Mouse (Mus musculus) myocyte (in vitro differentiated cells): Measurements from ENCODE around the gene Uchl5. TPM values are rescaled to one million over a fixed set of nuclear protein-coding genes. Genes with fewer than 3 reads are reported as not detected.
A peak's percentile ranks its signal among the peaks of the same experiment; 100 is the strongest.

Source experiments
- H3K27me3 ChIP-seq: one replicate; pipeline ENCODE4 v1.6.1; 2011; ENCODE audit not compliant: control insufficient read depth, insufficient read depth, insufficient read length
- H3K36me3 ChIP-seq: one replicate; pipeline ENCODE4 v1.6.1; 2011; ENCODE audit not compliant: control insufficient read depth, insufficient read depth
- H3K4me2 ChIP-seq: one replicate; pipeline ENCODE4 v1.6.1; 2011; ENCODE audit warnings: low read depth, control low read depth
- H3K4me3 ChIP-seq: one replicate; pipeline ENCODE4 v1.5.1; 2011; ENCODE audit warnings: mild to moderate bottlenecking, control low read depth, moderate library complexity
- H3K79me2 ChIP-seq: one replicate; pipeline ENCODE4 v1.6.1; 2011; ENCODE audit not compliant: control insufficient read depth, insufficient read depth
- H3ac ChIP-seq: one replicate; pipeline ENCODE4 v1.6.1; 2011; ENCODE audit not compliant: control insufficient read depth, insufficient read length
- CEBPB ChIP-seq: IDR thresholded peaks from 2 replicates; pipeline ENCODE4 v1.6.1; 2011; ENCODE audit warnings: mild to moderate bottlenecking, moderate library complexity; ENCODE audit not compliant: poor library complexity, insufficient read depth, severe bottlenecking
- E2F4 ChIP-seq: IDR thresholded peaks from one replicate; pipeline ENCODE4 v1.6.1; 2011; ENCODE audit warnings: mild to moderate bottlenecking, control low read depth, moderate library complexity; ENCODE audit not compliant: insufficient read depth
- MAX ChIP-seq: IDR thresholded peaks from one replicate; pipeline ENCODE4 v1.6.1; 2011; ENCODE audit warnings: low read depth, mild to moderate bottlenecking, control low read depth
- MYOD1 ChIP-seq, 3 experiments: IDR thresholded peaks; one replicate each; pipeline ENCODE4 v1.6.1; 2011; ENCODE audit warnings: control low read depth in 2 of 3, low read depth in 2 of 3, mild to moderate bottlenecking in 2 of 3, moderate library complexity in 1 of 3; ENCODE audit not compliant: insufficient read length in 2 of 3, control insufficient read depth in 1 of 3
- MYOG ChIP-seq, 3 experiments: IDR thresholded peaks; one replicate each; pipeline ENCODE4 v1.6.1; 2011; ENCODE audit warnings: control low read depth in 2 of 3, low read depth in 2 of 3, mild to moderate bottlenecking in 2 of 3; ENCODE audit not compliant: insufficient read length in 2 of 3, control insufficient read depth in 1 of 3, insufficient read depth in 1 of 3
- POLR2A ChIP-seq: IDR thresholded peaks from one replicate; pipeline ENCODE4 v1.6.1; 2011; ENCODE audit warnings: low read depth, mild to moderate bottlenecking, control low read depth, moderate library complexity; ENCODE audit not compliant: insufficient read length
- POLR2AphosphoS2 ChIP-seq: IDR thresholded peaks from one replicate; pipeline ENCODE4 v1.6.1; 2011; ENCODE audit warnings: low read depth, control low read depth; ENCODE audit not compliant: insufficient read length
- REST ChIP-seq: IDR thresholded peaks from one replicate; pipeline ENCODE4 v1.6.1; 2011; ENCODE audit warnings: mild to moderate bottlenecking, control low read depth, moderate library complexity; ENCODE audit not compliant: insufficient read depth, insufficient read length
- SRF ChIP-seq: IDR thresholded peaks from one replicate; pipeline ENCODE4 v1.6.1; 2011; ENCODE audit warnings: low read depth; ENCODE audit not compliant: control insufficient read depth, insufficient read length
- TCF12 ChIP-seq: IDR thresholded peaks from one replicate; pipeline ENCODE4 v1.6.1; 2011; ENCODE audit warnings: mild to moderate bottlenecking, control low read depth; ENCODE audit not compliant: poor library complexity, insufficient read depth, severe bottlenecking
- TCF3 ChIP-seq: IDR thresholded peaks from one replicate; pipeline ENCODE4 v1.6.1; 2011; ENCODE audit warnings: low read depth, control low read depth; ENCODE audit not compliant: insufficient read length
- USF1 ChIP-seq: IDR thresholded peaks from one replicate; pipeline ENCODE4 v1.6.1; 2011; ENCODE audit warnings: low read depth, mild to moderate bottlenecking, control low read depth, moderate library complexity
- polyA plus RNA-seq: library from polyadenylated mRNA; unstranded; fragments of >200 nt; fragmentation: generic; extraction: Trizol; gene quantifications from one replicate; pipeline ENCODE4 v1.2.1, GENCODE M21; 2012; ENCODE audit warnings: missing spikeins

The Uchl5 gene
- polyA plus RNA-seq, 1 experiment = 13.9 TPM

- no peaks in the 10 kb centered on the region for H3K36me3 ChIP-seq
- H3ac ChIP-seq = no peak overlapping the region
- H3K4me3 ChIP-seq = no peak overlapping the region
- H3K79me2 ChIP-seq = no peaks in the 10 kb centered on the region
- TF ChIP-seq POLR2AphosphoS2 (no peak), SRF (no peak), MYOG (IDR thresholded peaks at IDR 0.05; ENCODE audit: control insufficient read depth in 1 of 3, insufficient read depth in 1 of 3, insufficient read length in 2 of 3, low read depth in 2 of 3) (no peak), USF1 (no peak), REST (no peak), MYOD1 (IDR thresholded peaks at IDR 0.05; ENCODE audit: control insufficient read depth in 1 of 3, insufficient read length in 2 of 3, low read depth in 2 of 3) (no peak), TCF12 (no peak), MAX (no peak), POLR2A (no peak)
- no peaks in the 10 kb centered on the region for H3K27me3 ChIP-seq
- no peak overlapping the region for H3K4me2 ChIP-seq
Measured at GRCm38 (mm10) chr1:143852329-143852728, 75.3 kb downstream of the Uchl5 start.

- Histone ChIP-seq H3K4me2 (no peak overlapping the region), H3K79me2 (no peaks in the 10 kb centered on the region), H3K4me3 (no peak overlapping the region), H3K36me3 (no peaks in the 10 kb centered on the region), H3K27me3 (no peaks in the 10 kb centered on the region), H3ac (no peak overlapping the region)
- TF ChIP-seq E2F4 = no peak
- TF ChIP-seq MYOG (IDR thresholded peaks at IDR 0.05; ENCODE audit: control insufficient read depth in 1 of 3, insufficient read depth in 1 of 3, insufficient read length in 2 of 3, low read depth in 2 of 3) = no peak
- no peak for TF ChIP-seq MYOD1 (IDR thresholded peaks at IDR 0.05; ENCODE audit: control insufficient read depth in 1 of 3, insufficient read length in 2 of 3, low read depth in 2 of 3)
- no peak for TF ChIP-seq CEBPB
- TF ChIP-seq POLR2AphosphoS2 = no peak
- no peak for TF ChIP-seq TCF3
- TF ChIP-seq REST = no peak
- TF ChIP-seq USF1 = no peak
- TF ChIP-seq TCF12 = no peak
- no peak for TF ChIP-seq MAX
- TF ChIP-seq POLR2A = no peak
- TF ChIP-seq SRF = no peak
Measured at GRCm38 (mm10) chr1:143852779-143853358, 75.8 kb downstream of the Uchl5 start.

GRCm38 (mm10) chr1:143853691-143854115 lies 76.6 kb downstream of the Uchl5 start:
- Histone ChIP-seq H3K27me3 (no peaks in the 10 kb centered on the region), H3K36me3 (no peaks in the 10 kb centered on the region), H3K4me3 (no peak overlapping the region), H3K79me2 (no peaks in the 10 kb centered on the region), H3K4me2 (peak overlapping the region; percentile 28), H3ac (no peak overlapping the region)
- no peak for TF ChIP-seq TCF3
- TF ChIP-seq MYOG (IDR thresholded peaks at IDR 0.05; ENCODE audit: control insufficient read depth in 1 of 3, insufficient read depth in 1 of 3, insufficient read length in 2 of 3, low read depth in 2 of 3) = no peak
- no peak for TF ChIP-seq REST
- TF ChIP-seq MYOD1 (IDR thresholded peaks at IDR 0.05; ENCODE audit: control insufficient read depth in 1 of 3, insufficient read length in 2 of 3, low read depth in 2 of 3) = no peak
- TF ChIP-seq POLR2A = no peak
- no peak for TF ChIP-seq E2F4
- TF ChIP-seq POLR2AphosphoS2 = no peak
- TF ChIP-seq MAX = no peak

- Histone ChIP-seq H3K36me3 (no peaks in the 10 kb centered on the region), H3K79me2 (no peaks in the 10 kb centered on the region), H3K4me2 (no peak overlapping the region), H3ac (no peak overlapping the region), H3K4me3 (no peak overlapping the region), H3K27me3 (no peaks in the 10 kb centered on the region)
- TF ChIP-seq MYOD1 (IDR thresholded peaks at IDR 0.05; ENCODE audit: control insufficient read depth in 1 of 3, insufficient read length in 2 of 3, low read depth in 2 of 3) (no peak), SRF (no peak), POLR2AphosphoS2 (no peak), CEBPB (no peak)
Measured at GRCm38 (mm10) chr1:143855706-143856105, 78.6 kb downstream of the Uchl5 start.

Other genes with a start within 250 kb of the Uchl5 start
- 0.02 TPM for gene B3galt2, start 136.6 kb upstream of the Uchl5 start, polyA plus RNA-seq
- gene Cdc73, start 74.4 kb upstream of the Uchl5 start, polyA plus RNA-seq = 15.6 TPM
- gene Glrx2, start 60.9 kb upstream of the Uchl5 start, polyA plus RNA-seq = 81.0 TPM
- 1.9 TPM for gene Trove2, start 204 bp upstream of the Uchl5 start, polyA plus RNA-seq
- gene Rgs2, start 226.9 kb downstream of the Uchl5 start, polyA plus RNA-seq = 3.6 TPM